Mouse (Mus musculus) MEL (cell line): ENCODE results near the gene Cntnap2. TPM values are rescaled to one million over a fixed set of nuclear protein-coding genes. Genes with fewer than 3 reads are reported as not detected.

Source experiments
- DNase-seq: peaks from one replicate; pipeline ENCODE4 v3.0.0; 2011; ENCODE audit warnings: low read depth, low spot score
- H3K27ac ChIP-seq: 2 replicates; pipeline ENCODE4 v1.5.1; 2012; ENCODE audit warnings: low read depth, mild to moderate bottlenecking, control low read depth, low read length, moderate library complexity; ENCODE audit not compliant: control insufficient read depth
- H3K27me3 ChIP-seq, 2 experiments: fragments of 150-350 bp in 1 of 2; sonication (generic) in 1 of 2; 2 replicates each; pipeline ENCODE4 v1.6.1; 2012; ENCODE audit warnings: low read length in 2 of 2, mild to moderate bottlenecking in 2 of 2, improper control_type of control experiment in 1 of 2, moderate library complexity in 1 of 2; ENCODE audit not compliant: insufficient read depth in 2 of 2, control insufficient read depth in 1 of 2
- H3K36me3 ChIP-seq, 2 experiments: 2 replicates each; pipeline ENCODE4 v1.6.1; 2012 to 2014; ENCODE audit warnings: low read length in 2 of 2, improper control_type of control experiment in 1 of 2, inconsistent platforms in 1 of 2, mild to moderate bottlenecking in 1 of 2; ENCODE audit not compliant: insufficient read depth in 2 of 2, control insufficient read depth in 1 of 2
- H3K4me1 ChIP-seq, 2 experiments: fragments of 150-350 bp in 1 of 2; sonication (generic) in 1 of 2; 2 replicates each; pipeline ENCODE4 v1.6.1; 2012; ENCODE audit warnings: low read length in 2 of 2, improper control_type of control experiment in 1 of 2, mild to moderate bottlenecking in 1 of 2; ENCODE audit not compliant: insufficient read depth in 2 of 2, control insufficient read depth in 1 of 2
- H3K4me3 ChIP-seq, 2 experiments: fragments of 150-350 bp in 1 of 2; sonication (generic) in 1 of 2; 2 replicates each; pipeline ENCODE4 v1.5.1; 2012; ENCODE audit warnings: low read depth in 2 of 2, low read length in 2 of 2, mild to moderate bottlenecking in 2 of 2, moderate library complexity in 2 of 2, control low read depth in 1 of 2, improper control_type of control experiment in 1 of 2; ENCODE audit not compliant: control insufficient read depth in 1 of 2, insufficient read depth in 1 of 2
- H3K79me2 ChIP-seq: 2 replicates; pipeline ENCODE4 v1.6.1; 2012; ENCODE audit warnings: mild to moderate bottlenecking, low read length, moderate library complexity; ENCODE audit not compliant: control insufficient read depth, poor library complexity, insufficient read depth
- H3K9ac ChIP-seq: 2 replicates; pipeline ENCODE4 v1.6.1; 2012; ENCODE audit warnings: low read depth, mild to moderate bottlenecking, control low read depth, low read length, moderate library complexity; ENCODE audit not compliant: control insufficient read depth, poor library complexity, severe bottlenecking
- H3K9me3 ChIP-seq: fragments of 150-350 bp; sonication (generic); replicated peaks from 2 replicates; pipeline ENCODE4 v1.6.1; 2012; ENCODE audit warnings: mild to moderate bottlenecking, low read length, improper control_type of control experiment, moderate library complexity; ENCODE audit not compliant: insufficient read depth
- CHD1 ChIP-seq: IDR thresholded peaks from 2 replicates; pipeline ENCODE4 v1.6.1; 2012; ENCODE audit warnings: low read depth, mild to moderate bottlenecking, inconsistent platforms, low read length, improper control_type of control experiment
- CHD2 ChIP-seq: IDR thresholded peaks from 2 replicates; pipeline ENCODE4 v1.6.1; 2011; ENCODE audit warnings: low read length, improper control_type of control experiment
- E2F4 ChIP-seq: IDR thresholded peaks from 2 replicates; pipeline ENCODE4 v1.6.1; 2011; ENCODE audit warnings: low read depth, low read length, improper control_type of control experiment, borderline replicate concordance
- EP300 ChIP-seq, 2 experiments: IDR thresholded peaks; 2 replicates each; pipeline ENCODE4 v1.6.1; 2011; ENCODE audit warnings: improper control_type of control experiment in 2 of 2, low read length in 2 of 2, low read depth in 1 of 2, mild to moderate bottlenecking in 1 of 2
- GATA1 ChIP-seq: IDR thresholded peaks from 2 replicates; pipeline ENCODE4 v1.6.1; 2011; ENCODE audit warnings: low read depth, low read length, improper control_type of control experiment
- JUND ChIP-seq: IDR thresholded peaks from 2 replicates; pipeline ENCODE4 v1.6.1; 2011; ENCODE audit warnings: low read depth, mild to moderate bottlenecking, improper control_type of control experiment, low read length
- MAX ChIP-seq: IDR thresholded peaks from 2 replicates; pipeline ENCODE4 v1.6.1; 2011; ENCODE audit warnings: low read length, improper control_type of control experiment
- MAZ ChIP-seq: IDR thresholded peaks from 2 replicates; pipeline ENCODE4 v1.6.1; 2012; ENCODE audit warnings: low read depth, mild to moderate bottlenecking, inconsistent platforms, low read length, improper control_type of control experiment
- MYB ChIP-seq: IDR thresholded peaks from 2 replicates; pipeline ENCODE4 v1.6.1; 2011; ENCODE audit warnings: mild to moderate bottlenecking, low read depth, low read length, improper control_type of control experiment
- MYC ChIP-seq: IDR thresholded peaks from 2 replicates; pipeline ENCODE4 v1.6.1; 2011; ENCODE audit warnings: low read depth, mild to moderate bottlenecking, low read length, improper control_type of control experiment, moderate library complexity
- NRF1 ChIP-seq: IDR thresholded peaks from 2 replicates; pipeline ENCODE4 v1.6.1; 2014; ENCODE audit warnings: low read depth, mild to moderate bottlenecking, inconsistent platforms, low read length, improper control_type of control experiment, moderate library complexity; ENCODE audit not compliant: poor library complexity, insufficient read depth, severe bottlenecking
- POLR2AphosphoS2 ChIP-seq: IDR thresholded peaks from 2 replicates; pipeline ENCODE4 v1.6.1; 2011; ENCODE audit warnings: low read length, improper control_type of control experiment
- RAD21 ChIP-seq: IDR thresholded peaks from 2 replicates; pipeline ENCODE4 v1.6.1; 2011; ENCODE audit warnings: mild to moderate bottlenecking, low read depth, low read length, improper control_type of control experiment
- SMC3 ChIP-seq: IDR thresholded peaks from 2 replicates; pipeline ENCODE4 v1.6.1; 2011; ENCODE audit warnings: low read depth, low read length, improper control_type of control experiment
- TAL1 ChIP-seq: IDR thresholded peaks from 2 replicates; pipeline ENCODE4 v1.6.1; 2012; ENCODE audit warnings: mild to moderate bottlenecking, inconsistent platforms, low read length, moderate library complexity, mixed read lengths
- USF1 ChIP-seq: IDR thresholded peaks from 2 replicates; pipeline ENCODE4 v1.6.1; 2014; ENCODE audit warnings: low read depth, mild to moderate bottlenecking, inconsistent platforms, low read length, improper control_type of control experiment, moderate library complexity
- ZC3H11A ChIP-seq: IDR thresholded peaks from 2 replicates; pipeline ENCODE4 v1.6.1; 2012; ENCODE audit warnings: low read depth, mild to moderate bottlenecking, inconsistent platforms, low read length, improper control_type of control experiment
- polyA plus RNA-seq, 2 experiments: library from polyadenylated mRNA; stranded (reverse) in 1 of 2; unstranded in 1 of 2; fragments of >175 nt in 1 of 2; fragments of >200 nt in 1 of 2; gene quantifications; 2 replicates each; pipeline versions ENCODE4 v1.2.1 to v1.2.4; 2012; ENCODE audit warnings: low replicate concordance in 2 of 2, low read depth in 1 of 2; ENCODE audit not compliant: insufficient read length in 2 of 2, insufficient read depth in 1 of 2, missing spikeins in 1 of 2
- total RNA-seq: library from RNA; depleted of rRNA; stranded (reverse); fragments of 300-350 nt; gene quantifications from 2 replicates; pipeline ENCODE4 v1.2.3, GENCODE M21; 2012

The Cntnap2 gene
- total and polyA plus RNA-seq, 3 experiments: 0.01 TPM; not detected in 2

- DNase-seq: no peak
- H3K36me3 ChIP-seq: no peaks in the 10 kb centered on the region
Measured at GRCm38 (mm10) chr6:46963693-46964092, 1904.5 kb downstream of the Cntnap2 start.

GRCm38 (mm10) chr6:46972640-46973039 is 1913.5 kb downstream of the Cntnap2 start:
- no peak for DNase-seq
- no peaks in the 10 kb centered on the region for H3K27me3 ChIP-seq
- no peak overlapping the region for H3K9ac ChIP-seq
- no peak overlapping the region for H3K27ac ChIP-seq
- H3K4me3 ChIP-seq: no peak overlapping the region
- no peaks in the 10 kb centered on the region for H3K4me1 ChIP-seq
- H3K79me2 ChIP-seq: no peaks in the 10 kb centered on the region
- no peaks in the 10 kb centered on the region for H3K9me3 ChIP-seq
- H3K36me3 ChIP-seq: no peaks in the 10 kb centered on the region
- no peak for TF ChIP-seq MAX
- TF ChIP-seq JUND: no peak
- TF ChIP-seq TAL1: no peak

More at GRCm38 (mm10) chr6:46963693-46964092, 1904.5 kb downstream of the Cntnap2 start:
- no peak for TF ChIP-seq EP300 (IDR thresholded peaks at IDR 0.05; ENCODE audit: low read depth in 1 of 2, low read length in 2 of 2)
- no peak for TF ChIP-seq POLR2AphosphoS2
- no peak for TF ChIP-seq USF1
- TF ChIP-seq E2F4: no peak
- TF ChIP-seq NRF1: no peak
- TF ChIP-seq SMC3: no peak
- no peak for TF ChIP-seq CHD1
- no peak for TF ChIP-seq MYC
- no peak for TF ChIP-seq RAD21
- TF ChIP-seq MYB: no peak
- no peak for TF ChIP-seq CHD2
- TF ChIP-seq MAZ: no peak
- TF ChIP-seq ZC3H11A: no peak
- TF ChIP-seq GATA1: no peak
- TF ChIP-seq JUND: no peak
- no peak overlapping the region for H3K27ac ChIP-seq
- H3K4me3 ChIP-seq: no peak overlapping the region
- H3K4me1 ChIP-seq: no peaks in the 10 kb centered on the region
- no peaks in the 10 kb centered on the region for H3K27me3 ChIP-seq
- H3K9ac ChIP-seq: no peak overlapping the region
- H3K9me3 ChIP-seq: no peaks in the 10 kb centered on the region
- H3K79me2 ChIP-seq: no peaks in the 10 kb centered on the region
